Mouse (Mus musculus): ENCODE results near the gene Hscb. TPM values are rescaled to one million over a fixed set of nuclear protein-coding genes. Genes with fewer than 3 reads are reported as not detected.

Gene Hscb
- polyA plus RNA-seq, 1 experiment from 2014 or later: 51.3 TPM

DNA sequence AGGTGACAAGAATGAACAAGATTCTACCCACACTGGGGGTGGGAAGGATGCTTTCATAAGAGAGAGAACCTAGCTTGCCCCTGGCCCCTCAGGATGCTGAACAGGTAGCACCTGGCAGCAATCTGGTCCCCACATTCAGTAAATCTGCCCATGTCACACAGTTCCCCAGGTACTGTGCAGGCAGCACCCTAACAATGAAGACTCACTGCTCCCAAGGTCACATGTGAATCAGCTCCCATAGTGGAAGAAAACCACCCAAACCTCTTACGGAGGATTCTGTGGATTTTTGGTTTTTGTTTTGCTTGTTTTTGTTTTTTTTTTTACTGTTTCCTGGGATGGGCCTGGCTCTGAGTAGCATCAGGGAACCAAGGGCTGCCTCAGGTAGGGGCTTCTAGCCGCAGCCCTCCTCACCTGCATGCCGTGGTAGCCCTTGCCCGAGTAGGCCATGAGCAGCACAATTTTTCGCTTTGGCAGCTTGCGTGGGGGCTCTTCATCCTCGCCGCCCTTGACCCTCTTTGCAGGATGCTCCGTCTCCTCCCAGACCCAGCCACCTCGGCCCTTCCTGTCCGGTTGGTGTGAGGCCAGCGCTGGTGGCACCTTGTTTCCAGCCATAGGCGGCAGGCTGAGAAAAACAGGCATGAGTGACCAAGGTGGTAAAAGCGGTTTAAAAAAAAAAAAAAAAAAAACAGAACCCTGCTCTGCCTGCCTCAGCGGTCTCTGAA is 60.1 kb downstream of the Hscb start:
- no peak for TF ChIP-seq CTCF (IDR thresholded peaks at IDR 0.05; ENCODE audit: low read depth)
- DNase-seq (ENCODE audit: low spot score): no peak
- no peak for ATAC-seq (replicated peaks; ENCODE audit: low FRiP score, low read depth)
- H3K9me3 ChIP-seq (replicated peaks; ENCODE audit: low read length): no peaks in the 10 kb centered on the region
- H3K9ac ChIP-seq (ENCODE audit: low read depth, low read length): peak overlapping the region; percentile 80
- H3K4me1 ChIP-seq (replicated peaks; ENCODE audit: insufficient read depth, low read length): peaks cover 8% of the 10 kb centered on the region
- WGBS: 11% methylated on average over 15 of the region's 15 CpGs
- H3K4me3 ChIP-seq (replicated peaks; ENCODE audit: low read depth, low read length): peak overlapping the region; percentile 63
- no peaks in the 10 kb centered on the region for H3K27me3 ChIP-seq (ENCODE audit: insufficient read depth, low read length)
- peaks cover 27% of the 10 kb centered on the region for H3K36me3 ChIP-seq (ENCODE audit: insufficient read depth, low read length)
- H3K27ac ChIP-seq: peak overlapping the region; percentile 79
- H3K4me2 ChIP-seq (ENCODE audit: low read length): peak overlapping the region; percentile 96

Other genes starting within 250 kb of the Hscb start
- 33.8 and 37.1 TPM in 2 replicates for gene Noc4l, start 186.4 kb downstream of the Hscb start, polyA plus RNA-seq (2015; fragmentation: Nextera tagmentation; extraction: Ambion mirVana)
- gene Ddx51, start 186.3 kb downstream of the Hscb start, polyA plus RNA-seq (2015; fragmentation: Nextera tagmentation; extraction: Ambion mirVana): 14.2 and 15.6 TPM in 2 replicates
- 21.6 and 31.7 TPM in 2 replicates for gene Ep400, start 69.1 kb downstream of the Hscb start, polyA plus RNA-seq (2015; fragmentation: Nextera tagmentation; extraction: Ambion mirVana)
- gene Pus1, start 59.1 kb downstream of the Hscb start, polyA plus RNA-seq (2015; fragmentation: Nextera tagmentation; extraction: Ambion mirVana): 34.3 and 36.9 TPM in 2 replicates
- 11.4 and 12.2 TPM in 2 replicates for gene Ulk1, start 29.7 kb downstream of the Hscb start, polyA plus RNA-seq (2015; fragmentation: Nextera tagmentation; extraction: Ambion mirVana)
- 12.9 and 14.3 TPM in 2 replicates for gene Chek2, start 202 bp upstream of the Hscb start, polyA plus RNA-seq (2015; fragmentation: Nextera tagmentation; extraction: Ambion mirVana)
- 8.1 and 8.7 TPM in 2 replicates for gene Ttc28, start 40.0 kb upstream of the Hscb start, polyA plus RNA-seq (2015; fragmentation: Nextera tagmentation; extraction: Ambion mirVana)

All from kidney, postnatal 0 days (tissue).